Mouse (Mus musculus) MEL (cell line): ENCODE results near the gene Zbtb20. TPM values are rescaled to one million over a fixed set of nuclear protein-coding genes. Genes with fewer than 3 reads are reported as not detected.

Experiments used
- DNase-seq: peaks from one replicate; pipeline ENCODE4 v3.0.0; 2011; ENCODE audit warnings: low read depth, low spot score
- H3K27ac ChIP-seq: 2 replicates; pipeline ENCODE4 v1.5.1; 2012; ENCODE audit warnings: low read depth, mild to moderate bottlenecking, control low read depth, low read length, moderate library complexity; ENCODE audit not compliant: control insufficient read depth
- H3K27me3 ChIP-seq, 2 experiments: fragments of 150-350 bp in 1 of 2; sonication (generic) in 1 of 2; 2 replicates each; pipeline ENCODE4 v1.6.1; 2012; ENCODE audit warnings: low read length in 2 of 2, mild to moderate bottlenecking in 2 of 2, improper control_type of control experiment in 1 of 2, moderate library complexity in 1 of 2; ENCODE audit not compliant: insufficient read depth in 2 of 2, control insufficient read depth in 1 of 2
- H3K36me3 ChIP-seq, 2 experiments: 2 replicates each; pipeline ENCODE4 v1.6.1; 2012 to 2014; ENCODE audit warnings: low read length in 2 of 2, improper control_type of control experiment in 1 of 2, inconsistent platforms in 1 of 2, mild to moderate bottlenecking in 1 of 2; ENCODE audit not compliant: insufficient read depth in 2 of 2, control insufficient read depth in 1 of 2
- H3K4me1 ChIP-seq, 2 experiments: fragments of 150-350 bp in 1 of 2; sonication (generic) in 1 of 2; 2 replicates each; pipeline ENCODE4 v1.6.1; 2012; ENCODE audit warnings: low read length in 2 of 2, improper control_type of control experiment in 1 of 2, mild to moderate bottlenecking in 1 of 2; ENCODE audit not compliant: insufficient read depth in 2 of 2, control insufficient read depth in 1 of 2
- H3K4me3 ChIP-seq, 2 experiments: fragments of 150-350 bp in 1 of 2; sonication (generic) in 1 of 2; 2 replicates each; pipeline ENCODE4 v1.5.1; 2012; ENCODE audit warnings: low read depth in 2 of 2, low read length in 2 of 2, mild to moderate bottlenecking in 2 of 2, moderate library complexity in 2 of 2, control low read depth in 1 of 2, improper control_type of control experiment in 1 of 2; ENCODE audit not compliant: control insufficient read depth in 1 of 2, insufficient read depth in 1 of 2
- H3K79me2 ChIP-seq: 2 replicates; pipeline ENCODE4 v1.6.1; 2012; ENCODE audit warnings: mild to moderate bottlenecking, low read length, moderate library complexity; ENCODE audit not compliant: control insufficient read depth, poor library complexity, insufficient read depth
- H3K9ac ChIP-seq: 2 replicates; pipeline ENCODE4 v1.6.1; 2012; ENCODE audit warnings: low read depth, mild to moderate bottlenecking, control low read depth, low read length, moderate library complexity; ENCODE audit not compliant: control insufficient read depth, poor library complexity, severe bottlenecking
- H3K9me3 ChIP-seq: fragments of 150-350 bp; sonication (generic); replicated peaks from 2 replicates; pipeline ENCODE4 v1.6.1; 2012; ENCODE audit warnings: mild to moderate bottlenecking, low read length, improper control_type of control experiment, moderate library complexity; ENCODE audit not compliant: insufficient read depth
- BHLHE40 ChIP-seq: IDR thresholded peaks from 2 replicates; pipeline ENCODE4 v1.6.1; 2012; ENCODE audit warnings: low read depth, mild to moderate bottlenecking, inconsistent platforms, low read length, improper control_type of control experiment, borderline replicate concordance
- CHD1 ChIP-seq: IDR thresholded peaks from 2 replicates; pipeline ENCODE4 v1.6.1; 2012; ENCODE audit warnings: low read depth, mild to moderate bottlenecking, inconsistent platforms, low read length, improper control_type of control experiment
- E2F4 ChIP-seq: IDR thresholded peaks from 2 replicates; pipeline ENCODE4 v1.6.1; 2011; ENCODE audit warnings: low read depth, low read length, improper control_type of control experiment, borderline replicate concordance
- ELF1 ChIP-seq: IDR thresholded peaks from 2 replicates; pipeline ENCODE4 v1.6.1; 2014; ENCODE audit warnings: low read depth, mild to moderate bottlenecking, inconsistent platforms, low read length, improper control_type of control experiment, moderate library complexity
- EP300 ChIP-seq, 2 experiments: IDR thresholded peaks; 2 replicates each; pipeline ENCODE4 v1.6.1; 2011; ENCODE audit warnings: improper control_type of control experiment in 2 of 2, low read length in 2 of 2, low read depth in 1 of 2, mild to moderate bottlenecking in 1 of 2
- ETS1 ChIP-seq: IDR thresholded peaks from 2 replicates; pipeline ENCODE4 v1.6.1; 2012; ENCODE audit warnings: low read depth, mild to moderate bottlenecking, inconsistent platforms, low read length, improper control_type of control experiment, moderate library complexity
- GABPA ChIP-seq: IDR thresholded peaks from 2 replicates; pipeline ENCODE4 v1.6.1; 2012; ENCODE audit warnings: low read depth, mild to moderate bottlenecking, inconsistent platforms, low read length, improper control_type of control experiment, moderate library complexity
- GATA1 ChIP-seq: IDR thresholded peaks from 2 replicates; pipeline ENCODE4 v1.6.1; 2011; ENCODE audit warnings: low read depth, low read length, improper control_type of control experiment
- HCFC1 ChIP-seq: IDR thresholded peaks from 2 replicates; pipeline ENCODE4 v1.6.1; 2012; ENCODE audit warnings: low read depth, mild to moderate bottlenecking, inconsistent platforms, low read length, improper control_type of control experiment, moderate library complexity
- JUND ChIP-seq: IDR thresholded peaks from 2 replicates; pipeline ENCODE4 v1.6.1; 2011; ENCODE audit warnings: low read depth, mild to moderate bottlenecking, improper control_type of control experiment, low read length
- MAZ ChIP-seq: IDR thresholded peaks from 2 replicates; pipeline ENCODE4 v1.6.1; 2012; ENCODE audit warnings: low read depth, mild to moderate bottlenecking, inconsistent platforms, low read length, improper control_type of control experiment
- MEF2A ChIP-seq: IDR thresholded peaks from 2 replicates; pipeline ENCODE4 v1.6.1; 2014; ENCODE audit warnings: low read depth, mild to moderate bottlenecking, inconsistent platforms, low read length, improper control_type of control experiment; ENCODE audit not compliant: poor library complexity, insufficient replicate concordance, severe bottlenecking; ENCODE audit errors: extremely low read depth
- MXI1 ChIP-seq: IDR thresholded peaks from 2 replicates; pipeline ENCODE4 v1.6.1; 2011; ENCODE audit warnings: mild to moderate bottlenecking, low read depth, low read length, improper control_type of control experiment
- MYB ChIP-seq: IDR thresholded peaks from 2 replicates; pipeline ENCODE4 v1.6.1; 2011; ENCODE audit warnings: mild to moderate bottlenecking, low read depth, low read length, improper control_type of control experiment
- NRF1 ChIP-seq: IDR thresholded peaks from 2 replicates; pipeline ENCODE4 v1.6.1; 2014; ENCODE audit warnings: low read depth, mild to moderate bottlenecking, inconsistent platforms, low read length, improper control_type of control experiment, moderate library complexity; ENCODE audit not compliant: poor library complexity, insufficient read depth, severe bottlenecking
- POLR2A ChIP-seq, 2 experiments: IDR thresholded peaks; 2 replicates each; pipeline ENCODE4 v1.6.1; 2011 to 2012; ENCODE audit warnings: low read length in 2 of 2, mild to moderate bottlenecking in 2 of 2, control low read depth in 1 of 2, improper control_type of control experiment in 1 of 2, low read depth in 1 of 2, moderate library complexity in 1 of 2; ENCODE audit not compliant: control insufficient read depth in 1 of 2, insufficient read depth in 1 of 2, poor library complexity in 1 of 2
- POLR2AphosphoS2 ChIP-seq: IDR thresholded peaks from 2 replicates; pipeline ENCODE4 v1.6.1; 2011; ENCODE audit warnings: low read length, improper control_type of control experiment
- POLR2AphosphoS5 ChIP-seq: IDR thresholded peaks from 2 replicates; pipeline ENCODE4 v1.6.1; 2012; ENCODE audit warnings: low read depth, borderline replicate concordance, mild to moderate bottlenecking, inconsistent platforms, low read length, moderate library complexity, mixed read lengths
- RCOR1 ChIP-seq: IDR thresholded peaks from 2 replicates; pipeline ENCODE4 v1.6.1; 2012; ENCODE audit warnings: low read depth, mild to moderate bottlenecking, inconsistent platforms, low read length, improper control_type of control experiment
- TAL1 ChIP-seq: IDR thresholded peaks from 2 replicates; pipeline ENCODE4 v1.6.1; 2012; ENCODE audit warnings: mild to moderate bottlenecking, inconsistent platforms, low read length, moderate library complexity, mixed read lengths
- TBP ChIP-seq: IDR thresholded peaks from 2 replicates; pipeline ENCODE4 v1.8.0; 2011; ENCODE audit warnings: low read depth, low read length, improper control_type of control experiment
- UBTF ChIP-seq: IDR thresholded peaks from 2 replicates; pipeline ENCODE4 v1.6.1; 2012; ENCODE audit warnings: low read depth, mild to moderate bottlenecking, inconsistent platforms, low read length, improper control_type of control experiment, moderate library complexity, borderline replicate concordance; ENCODE audit not compliant: insufficient read depth
- USF1 ChIP-seq: IDR thresholded peaks from 2 replicates; pipeline ENCODE4 v1.6.1; 2014; ENCODE audit warnings: low read depth, mild to moderate bottlenecking, inconsistent platforms, low read length, improper control_type of control experiment, moderate library complexity
- USF2 ChIP-seq, 2 experiments: IDR thresholded peaks; 2 replicates each; pipeline ENCODE4 v1.6.1; 2011 to 2012; ENCODE audit warnings: improper control_type of control experiment in 2 of 2, low read length in 2 of 2, borderline replicate concordance in 1 of 2, inconsistent platforms in 1 of 2, low read depth in 1 of 2, mild to moderate bottlenecking in 1 of 2; ENCODE audit not compliant: insufficient read depth in 1 of 2
- ZKSCAN1 ChIP-seq: IDR thresholded peaks from 2 replicates; pipeline ENCODE4 v1.6.1; 2012; ENCODE audit warnings: low read depth, mild to moderate bottlenecking, inconsistent platforms, low read length, improper control_type of control experiment, moderate library complexity
- ZMIZ1 ChIP-seq: IDR thresholded peaks from 2 replicates; pipeline ENCODE4 v1.6.1; 2012; ENCODE audit warnings: low read depth, mild to moderate bottlenecking, inconsistent platforms, low read length, improper control_type of control experiment, moderate library complexity
- polyA plus RNA-seq, 2 experiments: library from polyadenylated mRNA; stranded (reverse) in 1 of 2; unstranded in 1 of 2; fragments of >175 nt in 1 of 2; fragments of >200 nt in 1 of 2; gene quantifications; 2 replicates each; pipeline versions ENCODE4 v1.2.1 to v1.2.4; 2012; ENCODE audit warnings: low replicate concordance in 2 of 2, low read depth in 1 of 2; ENCODE audit not compliant: insufficient read length in 2 of 2, insufficient read depth in 1 of 2, missing spikeins in 1 of 2
- total RNA-seq: library from RNA; depleted of rRNA; stranded (reverse); fragments of 300-350 nt; gene quantifications from 2 replicates; pipeline ENCODE4 v1.2.3, GENCODE M21; 2012

Gene Zbtb20
- total and polyA plus RNA-seq, 3 experiments = 0.17 to 0.27 TPM; not detected in 1

GRCm38 (mm10) chr16:43628662-43629061, 753.0 kb downstream of the Zbtb20 start:
- Histone ChIP-seq H3K9ac (no peak overlapping the region), H3K4me1 (peaks cover 0 to 3% of the 10 kb centered on the region in 2 experiments; a peak in 1 of 4 replicates), H3K79me2 (no peaks in the 10 kb centered on the region), H3K27me3 (no peaks in the 10 kb centered on the region), H3K27ac (no peak overlapping the region)
- TF ChIP-seq POLR2AphosphoS5 (no peak), CHD1 (no peak), NRF1 (no peak), JUND (no peak), MEF2A (no peak), E2F4 (no peak), TAL1 (no peak), HCFC1 (no peak), MXI1 (no peak), RCOR1 (no peak), POLR2AphosphoS2 (no peak), EP300 (IDR thresholded peaks at IDR 0.05; ENCODE audit: low read depth in 1 of 2, low read length in 2 of 2) (no peak), GABPA (no peak), USF2 (IDR thresholded peaks at IDR 0.05; ENCODE audit: borderline replicate concordance in 1 of 2, insufficient read depth in 1 of 2, low read depth in 1 of 2, low read length in 2 of 2) (no peak)
- TF ChIP-seq, all 39 proteins: peak for 0
- no peak for DNase-seq
- Histone ChIP-seq H3K9me3 (no peaks in the 10 kb centered on the region), H3K4me3 (no peak overlapping the region), H3K36me3 (no peaks in the 10 kb centered on the region)

- no peak overlapping the region for H3K9ac ChIP-seq
- TF ChIP-seq JUND (no peak), UBTF (no peak), ZMIZ1 (no peak), POLR2A (IDR thresholded peaks at IDR 0.05; ENCODE audit: control insufficient read depth in 1 of 2, insufficient read depth in 1 of 2, low read depth in 1 of 2, low read length in 2 of 2, poor library complexity in 1 of 2) (no peak), GABPA (no peak), RCOR1 (no peak), USF1 (no peak), ELF1 (no peak), TBP (no peak), MAZ (no peak), MYB (no peak), GATA1 (no peak), ZKSCAN1 (no peak), BHLHE40 (no peak), E2F4 (no peak), CHD1 (no peak), ETS1 (no peak)
- no peak overlapping the region for H3K27ac ChIP-seq
- H3K4me1 ChIP-seq = peaks cover 0 to 9% of the 10 kb centered on the region in 2 experiments; a peak in 2 of 4 replicates
- DNase-seq = no peak
- no peaks in the 10 kb centered on the region for H3K9me3 ChIP-seq
- no peaks in the 10 kb centered on the region; a peak in 1 of 4 replicates for H3K27me3 ChIP-seq
- H3K79me2 ChIP-seq = no peaks in the 10 kb centered on the region
- H3K36me3 ChIP-seq = peaks cover 0 to 2% of the 10 kb centered on the region in 2 experiments; a peak in 2 of 4 replicates
- no peak overlapping the region for H3K4me3 ChIP-seq
Measured at GRCm38 (mm10) chr16:43631758-43632157, 756.1 kb downstream of the Zbtb20 start.
